Mouse (Mus musculus): ENCODE results near the gene Socs4.
"Not testable (repeated sequence)": the region's sequence is repeated elsewhere in the genome, so short reads cannot be mapped to it uniquely, and the experiment has no call there.

Socs4 gene

DNA sequence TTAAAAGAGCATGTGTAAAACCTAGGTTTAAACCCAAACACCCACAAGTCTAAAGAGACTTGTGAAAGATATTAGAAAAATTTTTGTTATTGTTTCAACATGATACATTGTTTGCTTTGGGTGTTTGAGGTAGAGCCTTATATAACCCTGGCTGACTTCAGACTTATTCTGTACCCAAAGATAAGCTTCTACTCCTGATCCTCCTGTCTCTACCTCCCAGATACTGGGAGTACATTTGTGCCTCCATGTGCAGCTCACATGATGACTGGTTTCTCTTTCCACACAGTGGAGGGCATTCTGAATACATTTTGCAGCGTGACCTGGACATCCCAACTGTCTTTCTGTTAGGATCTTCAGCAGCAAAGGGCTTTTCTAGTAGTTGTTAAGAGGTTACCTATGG lies 9.5 kb downstream of the Socs4 start:
- no peak for DNase-seq (ENCODE audit: extremely low read depth, low read depth)

DNA sequence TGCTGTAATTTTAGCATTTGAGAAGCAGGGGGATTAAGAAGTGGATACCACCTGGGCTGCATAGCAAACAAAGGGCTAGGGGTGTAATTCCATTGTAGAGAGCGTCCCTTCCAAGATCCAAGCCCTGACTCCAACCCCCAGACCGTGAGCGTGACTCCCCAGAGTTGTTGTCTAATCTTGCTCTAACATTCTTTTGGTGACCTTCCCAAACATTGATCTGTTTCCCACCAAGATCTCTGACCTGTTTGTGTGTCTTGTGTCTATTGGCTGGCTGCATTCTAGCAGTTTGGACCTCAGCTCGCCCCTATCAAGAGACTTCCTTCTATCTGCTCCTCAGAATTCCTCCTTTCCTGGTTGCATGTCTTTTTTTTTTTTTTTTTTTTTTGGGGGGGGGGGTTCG lies 10.3 kb downstream of the Socs4 start:
- DNase-seq (ENCODE audit: extremely low read depth, low read depth): no peak

DNA sequence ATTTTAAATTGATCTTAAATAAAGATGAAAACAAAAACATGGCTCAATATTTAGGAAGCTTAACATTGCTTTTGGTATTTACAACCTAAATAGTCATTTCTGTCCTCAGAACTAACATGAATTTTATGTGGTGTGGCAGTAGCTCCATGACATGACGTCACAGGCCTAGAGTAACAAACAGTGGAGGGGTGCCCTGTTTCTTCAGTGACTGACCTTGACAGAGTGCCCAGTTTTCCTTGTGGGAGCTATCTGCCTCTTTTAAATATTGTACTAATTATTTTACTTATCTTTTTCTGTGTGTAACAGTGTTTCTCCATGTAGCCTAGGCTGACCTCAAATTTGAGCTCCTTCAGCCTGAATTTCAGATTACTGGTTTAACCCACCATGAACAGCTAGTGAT lies 15.0 kb downstream of the Socs4 start:
- no peak for DNase-seq (ENCODE audit: extremely low read depth, low read depth)

DNA sequence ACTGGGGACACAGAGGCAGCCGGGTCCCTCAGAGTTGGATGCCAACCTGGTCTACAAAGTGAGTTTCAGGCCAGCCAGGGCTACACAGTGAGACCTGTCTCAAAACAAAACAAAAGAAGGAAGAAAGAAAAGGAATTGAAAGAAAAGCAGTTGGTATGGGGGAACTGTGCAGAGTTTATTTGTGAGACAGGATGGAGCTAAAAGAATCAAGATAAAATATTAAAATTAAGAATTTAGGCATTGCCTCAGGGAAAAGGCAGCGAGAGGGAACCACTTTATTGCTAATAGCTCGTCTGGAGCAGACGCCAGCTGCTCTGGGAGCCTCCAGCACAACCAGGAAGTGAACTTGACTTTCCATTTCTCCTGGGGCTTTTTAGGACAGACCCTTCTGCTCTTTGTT lies 17.4 kb downstream of the Socs4 start:
- no peak for DNase-seq (ENCODE audit: extremely low read depth, low read depth)

DNA sequence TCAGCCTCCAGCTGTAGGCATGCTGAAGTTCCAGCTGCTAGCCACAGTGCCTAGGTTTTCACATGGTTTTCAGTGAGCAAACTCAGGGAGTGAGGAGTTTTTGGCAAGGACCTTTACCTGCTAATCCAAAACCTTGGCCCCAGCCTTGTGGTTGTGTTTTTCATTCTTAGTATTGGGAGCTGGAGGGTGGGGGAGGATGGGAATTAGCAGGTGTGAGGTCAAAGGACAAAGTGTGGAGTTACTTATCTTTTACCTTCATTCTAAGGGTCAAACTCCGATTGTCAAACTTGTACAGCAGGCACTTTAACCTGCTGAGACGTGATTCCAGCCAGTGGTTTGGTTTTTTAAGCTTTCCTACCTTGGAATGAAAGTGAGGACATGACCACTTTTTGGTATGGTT lies 19.5 kb downstream of the Socs4 start:
- DNase-seq (ENCODE audit: extremely low read depth, low read depth): no peak

DNA sequence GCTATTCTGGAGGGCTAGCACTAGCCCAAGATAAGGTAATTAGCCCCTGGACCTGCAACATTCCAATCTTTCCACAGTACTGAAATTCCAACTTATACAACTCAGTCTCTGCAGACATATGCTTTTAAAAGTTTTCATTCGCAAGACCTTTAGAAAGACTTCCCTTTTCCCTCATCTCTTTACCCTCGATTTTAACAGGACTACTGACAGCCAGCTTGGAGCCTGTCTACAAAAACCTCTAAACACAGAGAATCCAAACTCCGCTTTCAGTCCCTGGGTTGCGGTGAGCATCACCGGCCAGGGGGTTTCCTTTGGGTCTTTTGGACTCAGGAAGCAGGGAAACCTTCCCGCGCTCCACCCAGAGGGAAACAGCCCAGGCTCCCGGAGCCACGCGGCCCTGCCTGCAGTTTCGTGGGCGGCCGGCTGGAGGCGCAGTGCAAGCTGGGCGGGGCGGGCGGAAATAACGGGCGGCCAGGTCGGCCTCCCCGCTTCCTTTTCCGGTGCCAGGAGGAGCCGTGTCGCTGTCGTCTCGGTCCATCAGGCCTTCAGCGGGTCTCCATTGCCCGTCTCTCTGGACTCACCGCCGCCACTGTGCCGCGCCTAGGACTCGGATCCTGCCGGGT lies 21.2 kb downstream of the Socs4 start, which contains the start of gene Mapk1ip1l:
Mapk1ip1l (plus strand) TSS at position 482 of the 623 bp plus-strand sequence.
- peak; percentile 55 for DNase-seq (ENCODE audit: extremely low read depth, low read depth)

DNA sequence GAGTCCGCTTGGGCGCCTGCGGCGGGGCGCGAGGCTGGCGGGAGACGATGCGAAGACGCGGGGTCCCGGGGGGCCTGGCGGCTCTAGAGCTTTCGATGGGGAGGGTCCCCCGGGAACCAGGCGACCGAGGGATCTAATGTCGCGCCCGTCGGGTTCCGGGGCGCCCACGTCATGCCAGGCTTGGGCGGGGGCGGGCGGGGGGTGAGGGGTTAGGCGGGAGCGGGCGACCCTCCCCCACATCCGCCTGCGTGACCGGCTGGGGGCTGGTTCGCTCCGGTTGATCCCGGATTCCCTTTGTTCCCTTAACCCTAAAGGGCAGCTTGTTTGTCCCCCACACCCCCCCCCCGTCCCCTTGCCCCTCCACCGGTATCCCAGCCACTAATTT lies 21.7 kb downstream of the Socs4 start:
- DNase-seq (ENCODE audit: extremely low read depth, low read depth): no peak

DNA sequence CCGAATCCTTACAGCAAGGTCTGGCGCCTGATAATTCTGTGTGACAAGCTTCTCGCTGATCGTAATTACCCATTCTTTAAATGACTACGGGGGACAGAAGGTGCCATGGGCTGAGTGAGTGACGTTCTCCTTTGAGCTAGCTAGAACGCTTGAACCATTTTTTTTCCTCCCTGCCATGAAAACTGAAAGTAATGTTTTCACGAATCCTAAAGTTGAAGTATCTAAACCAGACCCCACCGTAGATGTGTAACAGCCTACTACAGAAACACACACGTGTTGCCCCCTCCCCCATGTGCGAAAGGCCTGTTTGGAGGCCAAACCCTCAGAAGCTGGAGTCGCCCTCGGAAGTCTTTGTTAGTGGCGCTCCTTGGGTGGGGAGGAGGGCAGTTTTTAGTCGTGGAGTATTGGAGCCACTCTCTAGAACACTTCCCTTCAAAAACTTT lies 22.1 kb downstream of the Socs4 start:
- DNase-seq (ENCODE audit: extremely low read depth, low read depth): no peak

DNA sequence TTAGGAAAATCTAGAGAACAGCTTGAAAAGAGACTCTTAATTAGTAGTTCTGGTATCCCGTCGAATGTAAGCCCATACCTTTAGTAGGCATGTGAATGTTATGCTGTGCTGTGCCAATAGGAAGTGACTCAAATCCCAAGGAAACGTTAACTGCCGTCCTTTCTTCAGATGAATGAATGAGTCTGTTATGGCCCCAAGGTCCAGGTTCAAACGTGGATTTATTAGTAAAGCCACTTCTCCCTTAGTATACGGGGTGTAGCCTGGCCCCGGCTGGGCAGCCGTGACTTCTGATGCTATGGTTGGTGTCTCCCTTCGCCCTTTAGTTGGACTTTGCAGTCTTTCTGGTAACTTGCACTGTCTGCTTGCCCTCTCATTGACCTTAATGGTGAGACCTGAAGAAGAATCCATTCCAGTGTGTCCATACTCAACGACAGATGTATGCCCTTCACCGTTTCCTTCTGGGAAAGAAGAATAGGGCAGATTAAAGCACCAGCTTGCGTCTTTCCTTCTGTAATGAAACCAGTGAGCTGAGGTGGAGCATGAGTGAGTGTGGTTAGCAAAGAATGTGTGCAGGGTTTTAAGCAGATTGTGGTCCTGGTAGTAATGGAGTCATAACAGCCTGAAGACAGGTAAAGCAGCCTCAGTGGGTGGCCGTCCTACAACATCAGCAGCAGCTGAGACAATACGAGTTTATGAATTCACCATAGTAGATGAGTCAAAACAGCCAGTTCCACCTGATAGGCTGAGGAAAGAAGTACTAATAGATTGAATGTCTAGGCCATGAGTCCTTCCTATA lies 26.4 kb downstream of the Socs4 start:
- no peak for DNase-seq (ENCODE audit: extremely low read depth, low read depth)

DNA sequence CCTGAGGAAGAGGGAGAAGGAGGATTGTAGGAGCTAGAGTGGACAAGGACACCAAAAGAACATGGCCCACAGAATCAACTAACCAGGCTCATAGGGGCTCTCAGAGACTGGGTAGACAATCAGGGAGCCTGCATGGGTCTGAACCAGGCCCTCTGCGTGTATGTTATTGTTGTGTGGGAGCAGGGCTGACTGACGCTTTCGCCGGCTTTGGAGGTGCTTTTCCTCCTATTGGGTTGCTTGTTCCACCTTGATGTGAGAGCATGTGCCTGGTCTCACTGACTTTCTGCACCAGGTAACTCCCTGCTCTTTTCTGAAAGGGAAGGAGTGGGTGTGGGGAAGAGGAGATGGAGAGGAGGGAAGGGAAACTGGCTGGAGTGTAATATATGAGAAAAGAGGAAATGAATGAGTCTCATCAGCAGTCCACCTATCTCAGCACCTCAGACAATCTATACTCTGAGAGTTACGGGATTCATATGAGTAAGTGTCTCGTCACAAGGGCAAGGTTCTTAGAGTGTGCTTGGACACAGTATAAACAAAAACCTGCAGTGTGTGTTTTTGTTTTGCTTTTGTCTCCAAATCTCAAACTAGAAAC lies 28.2 kb downstream of the Socs4 start:
- peak; percentile 28 for DNase-seq (ENCODE audit: extremely low read depth, low read depth)

DNA sequence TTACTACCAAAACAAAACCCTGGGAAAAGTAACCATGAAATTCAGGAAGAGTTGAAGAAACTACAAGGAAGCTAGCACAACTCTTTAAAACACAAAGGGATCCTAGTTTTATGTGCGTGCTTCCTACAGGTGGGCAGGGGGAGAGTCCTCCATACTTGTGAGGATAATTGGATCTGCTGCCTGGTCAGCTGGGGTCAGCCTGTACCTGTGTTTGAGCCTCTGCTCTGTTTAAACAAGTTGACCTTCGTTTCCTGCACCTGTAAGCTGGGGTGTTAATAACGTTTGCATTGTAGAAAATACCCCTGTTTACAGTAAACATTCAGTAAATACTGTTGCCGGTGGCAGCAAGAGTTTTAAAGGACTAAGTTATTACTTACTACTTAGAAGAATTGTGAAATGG lies 29.2 kb downstream of the Socs4 start:
- DNase-seq (ENCODE audit: extremely low read depth, low read depth): no peak

DNA sequence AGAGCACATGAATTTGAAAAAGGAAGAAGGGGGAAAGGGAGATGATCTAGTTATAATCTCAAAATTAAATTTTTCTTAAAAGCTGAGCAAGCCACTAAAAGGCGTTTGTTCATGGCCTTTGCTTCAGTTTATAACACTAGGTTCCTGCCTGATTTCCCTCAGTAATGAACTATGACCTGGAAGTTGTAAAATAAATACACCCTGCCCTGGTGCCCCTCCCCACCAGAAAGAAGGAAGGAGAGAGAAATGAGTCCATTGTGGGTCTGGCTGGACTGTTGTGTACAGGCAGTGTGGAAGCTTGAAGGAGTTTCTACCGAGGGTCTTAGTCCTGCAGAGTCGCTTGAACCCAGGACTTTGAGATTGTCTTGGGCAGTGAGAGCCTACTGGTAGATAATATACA lies 30.9 kb downstream of the Socs4 start:
- no peak for DNase-seq (ENCODE audit: extremely low read depth, low read depth)

DNA sequence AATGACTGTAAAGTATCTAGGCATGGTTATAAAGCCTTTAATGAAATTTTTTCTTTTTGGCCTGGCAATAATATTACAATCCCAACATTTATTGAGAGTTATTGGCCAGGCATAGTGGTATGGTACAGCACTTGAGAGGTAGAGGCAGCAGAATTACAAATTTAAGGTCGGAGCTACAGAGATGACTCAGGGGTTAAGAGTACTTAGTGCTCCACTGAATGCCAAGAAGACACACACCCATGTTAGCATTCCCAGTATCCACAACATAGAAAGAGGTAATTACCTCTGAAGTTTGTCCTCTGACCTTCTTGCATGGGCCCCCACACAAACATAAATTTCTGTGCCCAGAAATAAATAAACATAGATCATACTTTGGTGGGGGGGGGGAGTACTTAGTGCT lies 32.3 kb downstream of the Socs4 start:
- DNase-seq (ENCODE audit: extremely low read depth, low read depth): no peak

DNA sequence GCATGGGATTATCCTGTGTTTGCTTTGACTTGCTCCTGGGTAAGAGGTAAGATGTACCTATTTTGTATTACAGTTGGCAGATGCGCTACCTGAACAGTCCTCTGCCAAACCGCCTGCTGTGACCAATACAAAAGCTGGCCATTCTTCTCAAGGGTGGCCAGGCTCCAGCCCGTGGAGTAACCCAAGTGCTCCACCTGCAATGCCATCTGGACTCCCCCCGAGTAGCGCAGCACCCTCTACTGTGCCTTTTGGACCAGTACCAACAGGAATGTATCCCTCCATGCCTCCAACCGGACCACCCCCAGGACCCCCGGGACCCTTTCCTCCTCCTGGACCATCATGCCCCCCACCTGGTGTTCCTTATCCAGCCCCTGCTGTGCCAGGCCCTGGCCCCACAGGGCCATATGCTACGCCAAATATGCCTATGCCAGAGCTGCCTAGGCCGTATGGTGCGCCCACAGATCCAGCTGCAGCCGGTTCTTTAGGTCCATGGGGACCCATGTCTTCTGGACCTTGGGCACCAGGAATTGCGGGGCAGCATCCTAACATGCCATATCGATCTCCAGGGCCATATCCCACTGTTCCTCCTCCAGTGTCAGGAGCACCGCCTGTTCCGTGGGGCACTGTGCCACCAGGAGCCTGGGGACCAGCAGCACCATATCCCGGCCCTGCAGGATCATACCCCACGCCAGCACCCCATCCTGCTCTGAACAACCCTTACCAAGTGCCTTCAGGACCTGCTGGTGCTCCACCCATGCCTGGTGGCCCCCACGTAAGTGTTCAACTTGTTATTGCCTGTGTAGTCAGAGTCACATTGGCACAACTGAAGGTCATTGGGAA lies 33.8 kb downstream of the Socs4 start:
- DNase-seq (ENCODE audit: extremely low read depth, low read depth): no peak

DNA sequence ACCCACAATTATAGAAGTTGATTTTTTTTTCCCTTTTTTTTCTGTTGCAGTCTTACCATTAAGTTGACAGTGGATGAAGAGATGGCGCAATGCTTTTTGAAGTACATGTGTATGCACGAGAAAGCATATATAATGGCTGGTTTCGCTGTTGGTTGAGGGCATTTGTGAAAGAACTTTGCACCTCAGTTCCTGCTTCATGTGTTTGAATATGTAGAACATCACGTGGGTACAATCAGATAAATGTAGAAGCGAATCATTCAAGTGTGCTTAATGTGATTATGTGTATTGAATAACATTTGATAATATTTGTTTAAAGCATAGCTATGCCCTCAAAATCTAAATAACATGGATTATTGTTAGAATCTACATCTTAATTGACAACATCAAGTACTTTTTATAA lies 42.6 kb downstream of the Socs4 start:
- no peak for DNase-seq (ENCODE audit: extremely low read depth, low read depth)

DNA sequence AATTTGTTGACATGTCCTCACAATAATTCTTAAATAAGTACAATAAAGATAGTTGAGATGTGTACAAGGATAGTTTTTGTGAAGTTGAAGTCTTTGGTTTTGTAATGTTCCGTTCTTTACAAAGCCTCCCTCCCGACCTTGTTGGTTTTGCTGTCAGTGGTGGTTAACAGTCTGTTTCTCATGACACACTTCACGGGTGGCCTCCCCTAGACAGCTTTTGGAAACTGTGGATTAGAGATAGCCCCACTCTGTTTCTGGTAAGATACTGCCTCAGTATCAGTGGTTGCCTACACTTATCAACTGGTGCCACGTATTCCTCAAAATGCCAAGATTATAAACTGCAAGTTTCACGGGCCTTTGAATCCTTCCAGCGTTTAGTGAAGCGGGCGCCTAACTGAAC lies 44.9 kb downstream of the Socs4 start:
- not testable (repeated sequence) for DNase-seq (ENCODE audit: extremely low read depth, low read depth)

DNA sequence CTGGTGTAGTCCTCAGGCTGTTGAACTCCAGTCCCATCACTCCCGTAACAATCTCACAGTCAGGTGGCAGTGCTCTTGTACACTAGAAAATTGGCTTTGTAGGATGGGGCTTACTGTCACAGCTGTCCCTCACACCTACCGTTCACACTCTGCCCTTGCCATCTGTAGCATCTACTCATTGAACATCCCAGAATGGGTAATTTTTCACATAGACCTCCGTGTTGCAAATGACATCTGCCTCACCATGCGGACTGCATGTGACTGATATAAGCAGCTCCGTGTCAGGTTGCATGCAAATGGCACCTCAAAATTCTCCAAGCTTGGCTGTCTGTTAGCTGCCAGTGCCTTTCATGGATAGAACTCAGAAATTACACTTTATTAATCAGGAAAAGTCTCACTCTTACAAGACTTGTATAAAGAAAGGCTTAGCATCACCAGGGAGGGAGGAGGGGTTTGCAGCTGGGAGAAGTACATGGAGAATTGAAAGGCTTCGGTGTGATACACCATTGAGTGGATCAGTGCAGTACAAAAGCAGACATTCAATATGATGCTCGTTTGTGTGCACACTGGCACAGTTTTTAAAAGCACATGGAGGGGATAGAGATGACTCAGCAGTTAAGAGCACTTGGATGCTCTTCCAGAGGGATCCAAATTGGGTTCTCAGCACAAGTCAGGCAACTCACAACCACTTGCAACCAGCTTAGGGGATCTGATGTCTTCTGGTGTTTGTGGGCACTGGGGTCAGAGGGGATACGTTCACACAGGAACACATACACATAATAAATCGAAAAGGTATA lies 49.4 kb downstream of the Socs4 start:
- DNase-seq (ENCODE audit: extremely low read depth, low read depth): no peak

DNA sequence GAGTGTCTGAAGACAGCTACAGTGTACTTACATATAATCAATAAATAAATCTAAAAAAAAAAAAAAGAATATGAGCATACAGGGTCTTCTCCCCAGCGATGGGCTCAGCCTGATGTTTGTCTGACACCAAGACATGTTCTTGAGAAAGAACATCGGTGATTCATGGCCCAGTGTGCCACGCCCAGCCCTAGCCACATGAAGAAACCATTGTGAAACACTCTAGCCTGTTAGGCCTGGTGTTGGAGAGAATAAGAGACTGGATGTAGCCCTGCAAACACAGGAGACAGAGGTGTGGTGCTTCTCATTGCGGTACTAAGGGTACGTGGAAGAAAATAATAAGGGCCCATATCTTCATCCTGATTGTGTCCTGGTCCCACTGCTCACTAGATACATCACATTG lies 50.6 kb downstream of the Socs4 start:
- DNase-seq (ENCODE audit: extremely low read depth, low read depth): no peak

DNA sequence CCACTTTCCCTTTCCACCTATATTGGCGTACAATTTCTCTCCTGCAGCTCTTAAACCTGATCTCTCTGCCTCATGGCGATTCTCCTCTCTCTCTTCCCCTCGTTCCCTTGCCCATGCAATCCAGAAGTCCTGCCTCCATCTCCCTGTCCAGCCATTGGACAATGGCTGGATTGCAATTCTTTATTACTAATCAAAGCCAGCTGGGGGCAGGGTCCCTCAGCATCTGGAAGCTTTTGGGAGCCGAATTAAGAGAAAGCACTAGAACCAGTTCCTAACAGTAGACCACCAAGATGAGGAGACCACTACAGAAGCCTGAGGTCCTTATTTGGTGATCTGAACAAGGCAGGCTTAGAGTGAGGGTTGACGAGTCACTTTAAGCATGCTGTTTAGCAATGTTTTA lies 55.2 kb downstream of the Socs4 start:
- DNase-seq (ENCODE audit: extremely low read depth, low read depth): no peak

DNA sequence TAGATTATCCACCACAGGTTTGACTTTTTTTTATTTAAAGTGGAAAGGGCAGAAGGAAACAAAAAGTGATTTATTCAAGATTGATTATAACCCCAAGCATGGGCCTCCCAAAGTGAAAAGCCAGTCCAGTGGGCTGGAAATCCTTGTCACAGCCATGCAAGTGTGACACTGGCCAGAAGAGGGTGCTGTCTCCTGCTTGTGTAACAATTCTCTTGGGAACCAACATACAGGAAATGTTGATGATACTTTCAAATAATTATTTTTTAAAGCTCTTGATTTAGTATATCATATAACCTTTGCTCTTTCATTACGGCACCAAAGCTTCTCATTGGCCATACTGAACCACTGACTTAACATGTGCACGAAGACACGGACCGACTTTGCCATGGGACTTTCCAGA lies 58.1 kb downstream of the Socs4 start:
- peak; percentile 44 for DNase-seq (ENCODE audit: extremely low read depth, low read depth)

DNA sequence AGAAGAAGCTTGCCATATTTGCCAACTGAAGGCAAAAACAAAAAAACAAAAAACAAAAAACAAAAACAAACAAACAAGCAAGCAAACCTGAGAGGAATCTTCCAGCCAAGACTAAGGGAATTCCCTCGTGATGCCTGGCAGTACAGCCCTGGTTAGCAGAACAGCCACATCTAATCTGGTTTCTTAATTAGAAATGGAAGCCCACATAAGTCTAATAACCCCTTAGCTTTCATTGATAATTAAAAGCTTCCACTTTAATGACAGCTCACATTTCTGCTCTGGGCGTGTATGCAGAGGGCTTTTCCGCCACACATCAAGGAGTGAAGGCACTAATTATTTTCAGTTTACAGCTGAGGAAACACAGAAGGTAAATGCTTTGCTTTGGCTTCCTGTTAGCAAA lies 58.6 kb downstream of the Socs4 start:
- DNase-seq (ENCODE audit: extremely low read depth, low read depth): no peak
